Mouse (Mus musculus) urinary bladder, postnatal 10 days (tissue): ENCODE data around the gene Gm5799.
"Not testable (repeated sequence)": the region's sequence is repeated elsewhere in the genome, so short reads cannot be mapped to it uniquely, and the experiment has no call there.

Experiments
- DNase-seq: peaks from one replicate; pipeline ENCODE4 v3.0.0; 2022; ENCODE audit warnings: low spot score

The Gm5799 gene

GRCm38 (mm10) chr14:43543276-43543675 lies at the start of gene Gm5799:
Gene Gm5799 (plus strand): TSS chr14:43543576.
- DNase-seq: not testable (repeated sequence)

GRCm38 (mm10) chr14:43531052-43532010 lies 12.0 kb upstream of the Gm5799 start:
- not testable (repeated sequence) for DNase-seq

- DNase-seq: not testable (repeated sequence)
Measured at GRCm38 (mm10) chr14:43532011-43532383, 11.4 kb upstream of the Gm5799 start.

GRCm38 (mm10) chr14:43532387-43532786 lies 11.0 kb upstream of the Gm5799 start:
- not testable (repeated sequence) for DNase-seq

- not testable (repeated sequence) for DNase-seq
Measured at GRCm38 (mm10) chr14:43538144-43538543, 5.2 kb upstream of the Gm5799 start.

GRCm38 (mm10) chr14:43546281-43546680 lies 2.9 kb downstream of the Gm5799 start:
- not testable (repeated sequence) for DNase-seq

- not testable (repeated sequence) for DNase-seq
Measured at GRCm38 (mm10) chr14:43552271-43552670, 8.9 kb downstream of the Gm5799 start.

- peak; percentile 11 for DNase-seq
Measured at GRCm38 (mm10) chr14:43577969-43578368, 34.6 kb downstream of the Gm5799 start.

GRCm38 (mm10) chr14:43579046-43579445 lies 35.7 kb downstream of the Gm5799 start, which contains the start of gene Gm17654:
Gene Gm17654 (minus strand): TSS chr14:43579146.
- not testable (repeated sequence) for DNase-seq
